Comparison of ENCODE assay signal across 35 mouse cellular contexts in the genomic region with DNA sequence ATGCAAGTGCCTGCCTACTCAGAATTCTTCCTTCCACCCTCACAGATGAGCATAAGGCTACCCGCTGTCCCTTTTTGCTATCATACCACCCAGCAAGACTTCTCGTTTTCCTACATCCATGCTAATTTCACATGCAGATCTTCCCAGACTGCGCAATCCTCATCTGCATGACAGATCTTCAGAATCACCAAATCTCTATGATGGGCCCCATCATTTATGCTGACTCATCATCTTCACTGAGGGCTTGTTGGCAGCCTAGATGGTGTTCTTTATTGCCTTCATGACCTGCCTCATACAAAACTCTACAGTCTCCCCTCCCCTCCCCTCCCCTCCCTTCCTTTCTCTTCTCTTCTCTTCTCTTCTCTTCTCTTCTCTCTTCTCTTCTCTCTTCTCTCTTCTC.
"Had no signal": no experiment of that assay in that cellular context is flagged by ENCODE, and none has a peak within 500 bp of the region (broad histone marks: within the 10 kb centered on the region; RNA-seq: fewer than 3 reads in every experiment).

No protein-coding gene starts in this region.

- DNase-seq: heart, postnatal 10 days; heart, postnatal 14 days; heart, postnatal 36 days; heart, postnatal 4 days; kidney, adult 11 months; kidney, adult 18-20 months; kidney, adult 2 months; kidney, adult 8-10 months; kidney, adult 9 months; kidney, postnatal 10 days; kidney, postnatal 14 days; kidney, postnatal 25 days; kidney, postnatal 36 days; kidney, postnatal 4 days; layer of hippocampus, adult 9-11 months; layer of hippocampus, postnatal 36 days had no signal

- H3K27me3 ChIP-seq: heart, embryonic 12.5 days; heart, embryonic 13.5 days; heart, embryonic 15.5 days; hindbrain, embryonic 12.5 days; hindbrain, embryonic 13.5 days; hindbrain, embryonic 15.5 days; intestine, embryonic 15.5 days; kidney, embryonic 15.5 days had no signal

- H3K4me2 ChIP-seq: heart, embryonic 11.5 days; heart, embryonic 12.5 days; heart, embryonic 13.5 days; heart, embryonic 15.5 days; hindbrain, embryonic 12.5 days; hindbrain, embryonic 13.5 days; hindbrain, embryonic 14.5 days; hindbrain, embryonic 15.5 days; intestine, embryonic 15.5 days; kidney, embryonic 15.5 days had no signal

- H3K9ac ChIP-seq: heart, embryonic 12.5 days; heart, embryonic 13.5 days; heart, embryonic 15.5 days; hindbrain, embryonic 12.5 days; hindbrain, embryonic 13.5 days; hindbrain, embryonic 14.5 days; hindbrain, embryonic 15.5 days; intestine, embryonic 15.5 days; kidney, embryonic 15.5 days had no signal

- H3K9me3 ChIP-seq: heart, embryonic 10.5 days; heart, embryonic 12.5 days; heart, embryonic 15.5 days; hindbrain, embryonic 13.5 days; hindbrain, embryonic 15.5 days; intestine, embryonic 15.5 days had no signal

- H3K4me1 ChIP-seq: heart, embryonic 10.5 days; heart, embryonic 12.5 days; heart, embryonic 13.5 days; heart, embryonic 15.5 days; hindbrain, embryonic 10.5 days; hindbrain, embryonic 12.5 days; hindbrain, embryonic 13.5 days; hindbrain, embryonic 15.5 days; intestine, embryonic 15.5 days; kidney, embryonic 15.5 days had no signal

- H3K4me3 ChIP-seq: heart, embryonic 10.5 days; heart, embryonic 12.5 days; heart, embryonic 13.5 days; heart, embryonic 15.5 days; hindbrain, embryonic 10.5 days; hindbrain, embryonic 12.5 days; hindbrain, embryonic 13.5 days; hindbrain, embryonic 15.5 days; intestine, embryonic 15.5 days; kidney, embryonic 15.5 days; layer of hippocampus, adult 2 months had no signal

- H3K27ac ChIP-seq: heart, embryonic 10.5 days; heart, embryonic 13.5 days; heart, embryonic 15.5 days; hindbrain, embryonic 10.5 days; hindbrain, embryonic 12.5 days; hindbrain, embryonic 13.5 days; hindbrain, embryonic 14.5 days; hindbrain, embryonic 15.5 days; hindbrain, postnatal 0 days; intestine, embryonic 15.5 days; kidney, embryonic 15.5 days; kidney, postnatal 0 days had no signal

- H3K36me3 ChIP-seq: heart, embryonic 10.5 days; heart, embryonic 12.5 days; heart, embryonic 13.5 days; heart, embryonic 15.5 days; hindbrain, embryonic 10.5 days; hindbrain, embryonic 12.5 days; hindbrain, embryonic 15.5 days; intestine, embryonic 15.5 days; kidney, embryonic 15.5 days had no signal

- ATAC-seq: hindbrain, embryonic 16.5 days; hindbrain, postnatal 0 days; inflammation-experienced regulatory T-cells, adult 6 months; intestine, embryonic 15.5 days; intestine, embryonic 16.5 days; intestine, postnatal 0 days had no signal
